Mouse (Mus musculus) kidney, postnatal 0 days (tissue): Measurements from ENCODE around the gene Foxk1. TPM values are rescaled to one million over a fixed set of nuclear protein-coding genes. Genes with fewer than 3 reads are reported as not detected.

Experiments
- ATAC-seq: fragments of 200-750 bp; cut with Nextera tagmentation; replicated peaks from 2 replicates; pipeline ENCODE4 v1.8.0; 2017; ENCODE audit warnings: low read depth, moderate number of reproducible peaks, moderate TSS enrichment, moderate library complexity; ENCODE audit not compliant: low FRiP score
- DNase-seq: peaks from one replicate; pipeline ENCODE4 v3.0.0-alpha.2; 2016; ENCODE audit warnings: low spot score
- H3K27ac ChIP-seq: fragments of 300-500 bp; sonication (generic); 2 replicates; pipeline ENCODE4 v1.5.1; 2014; ENCODE audit warnings: mild to moderate bottlenecking
- H3K27me3 ChIP-seq: fragments of 300-500 bp; sonication (generic); 2 replicates; pipeline ENCODE4 v1.6.1; 2014; ENCODE audit warnings: low read length, mixed read lengths; ENCODE audit not compliant: insufficient read depth
- H3K36me3 ChIP-seq: fragments of 300-500 bp; sonication (generic); 2 replicates; pipeline ENCODE4 v1.6.1; 2014; ENCODE audit warnings: low read length, mixed read lengths; ENCODE audit not compliant: insufficient read depth
- H3K4me1 ChIP-seq: fragments of 300-500 bp; sonication (generic); replicated peaks from 2 replicates; pipeline ENCODE4 v1.6.1; 2014; ENCODE audit warnings: antibody characterized with exemption, low read length, mixed read lengths; ENCODE audit not compliant: insufficient read depth
- H3K4me2 ChIP-seq: fragments of 300-500 bp; sonication (generic); 2 replicates; pipeline ENCODE4 v1.6.1; 2014; ENCODE audit warnings: mild to moderate bottlenecking, low read length, moderate library complexity, mixed read lengths
- H3K4me3 ChIP-seq: fragments of 300-500 bp; sonication (generic); replicated peaks from 2 replicates; pipeline ENCODE4 v1.5.1; 2014; ENCODE audit warnings: low read depth, low read length
- H3K9ac ChIP-seq: fragments of 300-500 bp; sonication (generic); 2 replicates; pipeline ENCODE4 v1.6.1; 2014; ENCODE audit warnings: low read depth, low read length
- H3K9me3 ChIP-seq: fragments of 300-500 bp; sonication (generic); replicated peaks from 2 replicates; pipeline ENCODE4 v1.6.1; 2016; ENCODE audit warnings: low read length, inconsistent platforms, mixed read lengths
- CTCF ChIP-seq: IDR thresholded peaks from 2 replicates; pipeline ENCODE4 v1.5.1; 2016; ENCODE audit warnings: antibody characterized with exemption, low read depth, mild to moderate bottlenecking, moderate library complexity
- whole genome bisulfite sequencing: fragments of 180-500 bp; shearing (Covaris S2); extraction: QIAGEN DNeasy Blood & Tissue Kit; methylation state at CpG from one replicate; pipeline ENCODE4 v1.1.7; 2014; 5-methylcytosine and 5-hydroxymethylcytosine counted together
- polyA plus RNA-seq: library from polyadenylated mRNA; unstranded; fragments of >200 nt; fragmentation: Nextera tagmentation; extraction: Ambion mirVana; gene quantifications from 2 replicates; pipeline ENCODE4 v1.2.1, GENCODE M21; 2015

The Foxk1 gene
- polyA plus RNA-seq, 1 experiment from 2014 or later = 5.6 TPM

- ATAC-seq = no peak
- WGBS = 64% methylated on average over 14 of the region's 14 CpGs
- Histone ChIP-seq H3K27ac (no peak overlapping the region), H3K9me3 (no peaks in the 10 kb centered on the region), H3K36me3 (0 out of 2 replicates have a peak, but pooled peaks cover under 1% of the 10 kb centered on the region), H3K4me2 (no peak overlapping the region), H3K9ac (no peak overlapping the region), H3K4me3 (no peak overlapping the region), H3K4me1 (peaks cover 36% of the 10 kb centered on the region), H3K27me3 (no peaks in the 10 kb centered on the region)
- no peak for TF ChIP-seq CTCF
- no peak for DNase-seq
Observed at GRCm38 (mm10) chr5:142443994-142444393, 42.7 kb downstream of the Foxk1 start.

- Histone ChIP-seq H3K4me2 (no peak overlapping the region), H3K27ac (peak overlapping the region; percentile 6; the same call in 1 of the 2 replicates), H3K9me3 (no peaks in the 10 kb centered on the region), H3K36me3 (peaks cover 10% of the 10 kb centered on the region; the same call in 1 of the 2 replicates), H3K27me3 (no peaks in the 10 kb centered on the region), H3K4me1 (peaks cover 26% of the 10 kb centered on the region), H3K9ac (no peak overlapping the region), H3K4me3 (no peak overlapping the region)
- ATAC-seq (no peak), DNase-seq (no peak)
- WGBS = 63% methylated on average over 11 of the region's 11 CpGs
- TF ChIP-seq CTCF = no peak
Observed at GRCm38 (mm10) chr5:142444791-142445531, 43.7 kb downstream of the Foxk1 start.

GRCm38 (mm10) chr5:142445709-142446108, 44.4 kb downstream of the Foxk1 start:
- TF ChIP-seq CTCF = no peak
- H3K9ac ChIP-seq = no peak overlapping the region
- no peak overlapping the region for H3K4me3 ChIP-seq
- no peak overlapping the region for H3K27ac ChIP-seq
- ATAC-seq (no peak), DNase-seq (no peak)
- WGBS = 65% methylated on average over 8 of the region's 8 CpGs
- H3K27me3 ChIP-seq = no peaks in the 10 kb centered on the region
- peaks cover 16% of the 10 kb centered on the region; the same call in 1 of the 2 replicates for H3K36me3 ChIP-seq
- H3K4me2 ChIP-seq = no peak overlapping the region
- peaks cover 23% of the 10 kb centered on the region for H3K4me1 ChIP-seq
- H3K9me3 ChIP-seq = no peaks in the 10 kb centered on the region

GRCm38 (mm10) chr5:142448076-142448475, 46.8 kb downstream of the Foxk1 start:
- Histone ChIP-seq H3K27ac (no peak overlapping the region), H3K36me3 (peaks cover 22% of the 10 kb centered on the region), H3K9ac (no peak overlapping the region), H3K9me3 (no peaks in the 10 kb centered on the region), H3K4me2 (no peak overlapping the region), H3K27me3 (no peaks in the 10 kb centered on the region), H3K4me1 (peaks cover 13% of the 10 kb centered on the region), H3K4me3 (no peak overlapping the region)
- TF ChIP-seq CTCF = peak; percentile 99
- ATAC-seq (peak; percentile 23), DNase-seq (peak; percentile 95)
- 5% methylated on average over 9 of the region's 9 CpGs for WGBS

GRCm38 (mm10) chr5:142448623-142449022, 47.3 kb downstream of the Foxk1 start:
- Histone ChIP-seq H3K27me3 (no peaks in the 10 kb centered on the region), H3K4me3 (no peak overlapping the region), H3K9ac (no peak overlapping the region), H3K27ac (no peak overlapping the region), H3K4me2 (no peak overlapping the region), H3K9me3 (no peaks in the 10 kb centered on the region), H3K4me1 (peaks cover 9% of the 10 kb centered on the region; the same call in 1 of the 2 replicates), H3K36me3 (peaks cover 26% of the 10 kb centered on the region)
- WGBS = 75% methylated on average over 12 of the region's 12 CpGs
- ATAC-seq (no peak), DNase-seq (no peak)
- no peak for TF ChIP-seq CTCF

GRCm38 (mm10) chr5:142450846-142451245, 49.5 kb downstream of the Foxk1 start:
- no peak overlapping the region for H3K27ac ChIP-seq
- ATAC-seq (no peak), DNase-seq (no peak)
- no peak overlapping the region for H3K4me2 ChIP-seq
- H3K36me3 ChIP-seq = peaks cover 43% of the 10 kb centered on the region
- H3K4me3 ChIP-seq = no peak overlapping the region
- no peak overlapping the region for H3K9ac ChIP-seq
- WGBS = 95% methylated on average over 9 of the region's 9 CpGs
- TF ChIP-seq CTCF = no peak
- no peaks in the 10 kb centered on the region for H3K27me3 ChIP-seq
- no peaks in the 10 kb centered on the region for H3K4me1 ChIP-seq
- no peaks in the 10 kb centered on the region for H3K9me3 ChIP-seq
